Comparison of ENCODE assay signal across 16 mouse cellular contexts in genomic region chr17:49874746-49875145, GRCm38 (mm10).
"Had no signal": no experiment of that assay in that cellular context is flagged by ENCODE, and none has a peak within 500 bp of the region (broad histone marks: within the 10 kb centered on the region; RNA-seq: fewer than 3 reads in every experiment).

No protein-coding gene starts in this region.

- H3K4me2 ChIP-seq: limb, embryonic 12.5 days; liver, embryonic 13.5 days; lung, embryonic 15.5 days; midbrain, embryonic 13.5 days; neural tube, embryonic 12.5 days had no signal

- H3K9me3 ChIP-seq: limb, embryonic 12.5 days; liver, embryonic 13.5 days; lung, embryonic 15.5 days; midbrain, embryonic 13.5 days; neural tube, embryonic 12.5 days had no signal

- DNase-seq: kidney, adult 2 months; kidney, postnatal 25 days; liver; liver, embryonic 13.5 days; liver, postnatal 0 days; lung, postnatal 14 days; right cerebral cortex, adult 18-20 months; right cerebral cortex, postnatal 25 days; thymus, adult 18-20 months; thymus, postnatal 14 days had no signal

- H3K4me1 ChIP-seq: liver, embryonic 13.5 days; lung, embryonic 15.5 days; neural tube, embryonic 12.5 days had no signal

- H3K9ac ChIP-seq: limb, embryonic 12.5 days; liver, embryonic 13.5 days; liver, postnatal 0 days; lung, embryonic 15.5 days; midbrain, embryonic 13.5 days; neural tube, embryonic 12.5 days had no signal

- H3K27ac ChIP-seq: left cerebral cortex, adult 2 months; limb, embryonic 12.5 days; liver, embryonic 13.5 days; lung, embryonic 15.5 days; midbrain, embryonic 13.5 days; neural tube, embryonic 12.5 days had no signal

- ATAC-seq: liver, postnatal 0 days; midbrain, embryonic 13.5 days had no signal

- H3K4me3 ChIP-seq: left cerebral cortex, adult 2 months; limb, embryonic 12.5 days; liver, embryonic 13.5 days; lung, embryonic 15.5 days; midbrain, embryonic 13.5 days; myocyte; neural tube, embryonic 12.5 days had no signal

- H3K27me3 ChIP-seq: limb, embryonic 12.5 days; liver, embryonic 13.5 days; lung, embryonic 15.5 days; midbrain, embryonic 13.5 days; neural tube, embryonic 12.5 days had no signal

- H3K36me3 ChIP-seq: limb, embryonic 12.5 days; liver, embryonic 13.5 days; lung, embryonic 15.5 days; midbrain, embryonic 13.5 days; neural tube, embryonic 12.5 days had no signal
